Mouse (Mus musculus) heart, adult 18-20 months (tissue): Measurements from ENCODE around the gene Pex26. TPM values are rescaled to one million over a fixed set of nuclear protein-coding genes. Genes with fewer than 3 reads are reported as not detected.

ENCODE experiments used
- DNase-seq, 2 experiments: peaks; one replicate each; pipeline ENCODE4 v3.0.0; 2021 to 2022; ENCODE audit warnings: mixed read lengths in 1 of 2
- total RNA-seq, 2 experiments: library from RNA; stranded (reverse); gene quantifications; 2 replicates each; pipeline ENCODE4 v1.2.3; 2021

Pex26 gene
- total RNA-seq, 2 experiments from 2014 or later: 6.7 to 7.9 TPM

DNA sequence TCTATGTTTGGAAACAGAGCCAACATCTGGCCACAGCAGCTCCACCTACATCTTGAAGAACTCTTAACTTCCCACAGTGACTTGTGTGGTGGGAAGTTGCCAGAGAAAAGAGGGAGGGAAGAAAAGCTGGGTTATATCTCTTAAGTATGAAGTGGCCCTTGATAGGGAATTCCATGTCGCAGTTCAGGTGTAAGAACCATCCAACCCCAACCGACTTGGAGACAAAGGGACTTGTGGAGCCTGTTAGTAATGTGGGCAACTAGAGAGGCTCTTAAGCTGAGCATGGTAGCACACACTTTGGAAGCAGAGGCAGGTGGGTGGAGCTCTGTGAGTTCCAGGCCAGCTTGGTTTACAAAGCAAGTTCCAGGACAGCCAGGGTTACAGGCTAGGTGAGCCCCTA lies 26.1 kb downstream of the Pex26 start:
- no peak for DNase-seq

DNA sequence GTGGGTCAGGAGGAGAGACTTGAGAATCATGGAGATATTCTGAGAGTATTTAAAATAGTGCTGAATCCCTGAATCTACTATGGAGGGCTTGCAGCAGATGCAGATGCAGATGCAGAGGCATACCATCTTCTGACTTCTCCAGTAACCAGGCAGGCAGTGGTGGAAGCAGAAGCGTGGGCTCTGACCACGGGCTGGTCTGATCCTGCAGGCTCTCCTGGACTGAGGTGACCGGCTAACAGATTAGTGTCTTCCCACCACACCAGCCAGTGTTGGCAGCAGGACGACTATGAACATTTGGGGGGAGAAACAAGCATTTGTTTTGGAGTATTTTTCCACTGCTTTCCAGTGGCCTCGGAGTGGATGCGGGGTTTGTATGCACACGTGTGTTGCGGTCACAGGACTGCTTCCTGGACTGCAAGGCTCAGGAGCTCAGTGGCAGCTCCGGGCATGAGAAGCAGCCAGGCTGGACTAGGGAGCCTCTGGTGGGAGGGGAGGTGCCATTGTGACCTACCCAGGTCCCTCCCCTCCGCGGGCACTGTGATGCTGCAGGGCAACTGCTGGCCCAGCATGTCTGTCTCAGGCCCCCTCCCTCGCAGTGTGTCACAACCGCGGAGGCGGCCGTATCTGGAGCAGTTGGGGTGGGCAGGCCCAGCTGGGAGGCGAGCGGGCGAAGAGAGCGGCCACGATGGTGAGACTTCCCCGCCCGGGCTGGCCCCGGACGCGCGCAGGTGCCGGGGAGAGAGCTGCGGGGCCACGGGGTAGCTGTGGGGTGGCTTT lies 26.9 kb downstream of the Pex26 start, which contains the start of gene Tuba8:
Tuba8 (plus strand) TSS at position 548 of the 777 bp plus-strand sequence.
- DNase-seq: peak; percentile 78 to 85

GRCm38 (mm10) chr6:121210926-121211289 lies 27.4 kb downstream of the Pex26 start:
- DNase-seq: no peak

DNA sequence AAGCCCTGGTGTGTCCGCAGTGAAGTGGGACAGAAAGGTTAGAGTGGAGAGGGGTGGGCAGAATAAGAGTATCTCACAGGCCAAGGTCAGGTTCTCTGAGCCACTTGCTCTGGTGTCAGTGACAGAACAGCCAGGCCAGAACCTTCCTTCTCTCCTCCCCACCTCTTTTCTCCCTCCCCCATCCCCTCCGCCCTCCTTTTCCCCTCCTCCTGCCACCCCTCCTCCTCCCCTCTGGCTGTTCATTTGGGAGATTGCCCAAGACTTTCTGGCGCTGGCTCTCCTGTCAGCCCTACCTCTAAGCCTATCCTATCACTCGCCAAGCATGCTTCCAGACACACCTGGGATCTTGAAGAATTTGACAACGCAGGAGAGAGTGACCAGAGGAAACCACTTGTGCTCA lies 28.3 kb downstream of the Pex26 start:
- DNase-seq: peak; percentile 69 to 76

DNA sequence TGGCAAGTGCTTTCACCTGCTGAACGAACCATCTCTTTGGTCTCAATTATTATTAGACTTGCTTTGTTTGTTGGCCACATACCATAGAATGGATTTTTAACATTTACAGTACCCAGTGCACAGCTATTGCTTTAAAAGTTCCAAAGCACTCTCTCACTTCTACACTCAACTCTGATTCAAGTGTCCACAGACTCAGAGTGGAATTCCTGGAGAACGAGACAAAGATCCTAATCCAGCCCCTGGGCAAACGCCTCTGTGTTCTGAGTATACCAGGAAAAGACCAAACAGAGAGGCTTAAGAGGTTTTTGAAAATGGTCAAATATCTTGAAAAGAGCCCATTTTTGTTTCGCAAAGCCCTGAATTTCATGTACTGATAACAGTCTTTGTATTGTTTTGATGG lies 29.5 kb downstream of the Pex26 start:
- no peak for DNase-seq

GRCm38 (mm10) chr6:121214221-121214620 lies 30.8 kb downstream of the Pex26 start:
- DNase-seq: no peak

DNA sequence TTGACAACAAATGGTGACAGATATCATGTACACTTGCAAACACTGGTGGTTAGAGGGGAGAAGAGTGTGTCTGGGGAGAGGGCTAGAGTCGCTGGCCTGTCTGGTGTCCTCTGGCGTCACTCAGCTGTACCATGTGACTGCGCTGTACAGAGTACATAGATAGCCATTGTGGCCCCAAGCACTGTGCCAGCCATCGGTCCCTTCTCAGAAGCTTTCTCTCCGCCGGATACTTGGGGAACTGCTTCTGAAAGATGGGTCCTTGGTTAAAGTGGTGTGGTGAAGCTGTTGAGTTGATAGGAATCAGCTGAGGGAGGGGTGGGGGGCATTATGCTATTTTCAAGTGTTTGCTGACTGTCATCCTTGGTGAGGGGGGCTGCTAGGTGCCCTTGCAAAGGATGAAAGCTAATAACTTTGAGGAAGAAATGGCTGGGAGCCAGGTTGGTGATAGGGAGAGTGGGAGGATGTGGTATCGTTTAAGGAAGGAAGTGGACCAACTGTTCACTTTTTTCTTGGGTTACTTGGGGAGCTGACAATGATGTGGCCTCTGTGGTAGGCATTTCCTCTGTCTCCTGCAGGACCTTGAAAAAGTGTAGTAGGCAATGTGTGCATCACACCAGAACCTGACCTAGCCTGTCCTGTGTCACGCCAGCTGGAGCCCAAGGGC lies 31.3 kb downstream of the Pex26 start:
- no peak for DNase-seq

DNA sequence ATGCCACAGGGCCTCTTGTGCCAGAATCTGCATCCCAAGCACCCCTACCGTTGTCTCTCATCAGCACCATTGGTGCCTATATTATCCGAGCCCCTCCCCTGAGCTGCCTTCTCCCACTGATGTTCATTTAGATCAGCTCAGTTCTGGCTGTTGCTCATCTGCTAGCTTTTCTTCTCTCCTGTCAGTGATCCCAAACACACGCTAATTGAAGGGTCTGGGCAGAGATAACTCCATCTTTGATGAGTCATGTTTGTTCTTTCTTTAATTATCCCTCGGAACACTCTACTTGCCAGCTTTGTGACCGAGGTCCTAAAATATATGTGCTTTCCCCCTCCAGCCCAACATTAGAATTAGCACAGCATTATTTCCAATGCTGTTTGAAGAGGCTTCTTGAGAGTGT lies 31.9 kb downstream of the Pex26 start:
- DNase-seq: peak in 1 of 2 experiments; percentile 30

- DNase-seq: no peak
These were observed 32.4 kb downstream of the Pex26 start for GRCm38 (mm10) chr6:121215896-121216295.

GRCm38 (mm10) chr6:121216589-121217255 lies 33.3 kb downstream of the Pex26 start:
- peak; percentile 41 to 46 for DNase-seq

DNA sequence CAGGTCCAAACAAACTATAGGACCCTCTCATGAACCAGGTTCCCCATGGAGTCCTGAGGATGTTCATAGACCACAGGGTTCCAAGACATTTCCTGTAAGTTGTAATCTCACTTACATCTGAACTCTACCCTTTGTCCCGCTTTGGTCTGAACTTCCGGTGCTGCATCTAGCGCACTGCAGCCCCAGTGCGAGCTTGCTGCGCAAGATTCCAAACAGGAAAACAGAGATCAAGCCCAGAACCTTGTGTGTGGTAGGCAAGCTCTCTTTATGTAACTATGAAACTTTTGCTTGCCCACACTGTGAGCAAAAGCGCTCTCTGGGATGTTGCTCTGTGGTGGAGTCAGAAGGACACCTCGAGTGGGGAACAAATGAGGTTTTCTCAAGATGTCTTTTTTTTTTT lies 34.5 kb downstream of the Pex26 start:
- no peak for DNase-seq

DNA sequence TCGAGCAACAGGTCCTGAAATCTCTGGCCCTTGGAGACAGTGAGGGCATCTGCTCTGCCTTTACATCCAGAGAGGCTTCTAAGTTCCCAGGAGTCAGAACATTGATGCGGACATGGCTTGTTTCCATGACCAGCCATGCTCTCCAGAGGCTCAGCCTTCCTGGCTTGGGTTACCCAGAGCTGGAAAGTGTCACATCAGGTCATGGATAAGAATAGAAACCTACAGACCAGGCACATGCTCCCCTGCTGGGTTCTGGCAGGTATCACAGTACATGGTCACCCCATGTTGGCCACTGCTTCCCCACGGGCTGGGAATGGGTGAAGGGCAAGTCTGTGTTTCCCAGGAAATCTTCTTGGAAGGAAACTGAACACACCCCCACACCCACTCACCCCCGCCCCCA lies 35.9 kb downstream of the Pex26 start:
- DNase-seq: peak; percentile 77 to 85

GRCm38 (mm10) chr6:121220181-121220580 lies 36.7 kb downstream of the Pex26 start:
- DNase-seq: peak; percentile 44 to 49

DNA sequence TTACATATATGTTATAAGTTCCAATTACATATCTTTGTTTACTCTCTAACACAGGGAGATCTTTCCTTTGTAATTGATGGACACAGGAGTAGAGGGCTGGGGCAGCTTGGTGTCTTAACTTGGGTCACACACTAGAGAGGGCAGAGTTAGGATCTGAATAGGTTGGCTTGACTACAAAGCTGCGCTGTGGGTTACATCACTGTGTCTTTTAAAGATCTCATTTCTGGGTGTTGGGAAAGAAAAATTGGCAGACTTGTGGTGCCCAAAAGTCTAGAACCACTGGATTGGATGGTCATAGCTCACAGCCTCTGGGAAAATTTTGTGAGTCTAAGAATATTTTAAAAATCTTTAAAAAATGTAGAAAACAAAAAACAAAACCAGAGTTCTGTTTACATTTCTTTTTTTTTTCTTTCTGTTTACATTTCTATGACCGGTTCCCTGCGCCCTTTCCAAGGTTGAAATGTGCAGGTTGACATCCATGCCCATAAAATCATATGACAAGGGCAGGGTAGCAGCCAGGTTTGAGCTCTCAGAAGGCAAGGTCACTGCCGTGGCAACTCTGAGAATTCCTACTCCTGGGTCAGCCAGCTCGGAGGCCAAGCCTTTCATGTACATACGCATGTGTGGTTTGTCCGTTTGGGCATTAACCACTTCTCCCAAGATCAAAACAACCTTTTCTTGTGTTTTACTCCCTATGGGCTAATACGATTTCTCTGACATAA lies 38.6 kb downstream of the Pex26 start:
- peak in 1 of 2 experiments; percentile 40 for DNase-seq

DNA sequence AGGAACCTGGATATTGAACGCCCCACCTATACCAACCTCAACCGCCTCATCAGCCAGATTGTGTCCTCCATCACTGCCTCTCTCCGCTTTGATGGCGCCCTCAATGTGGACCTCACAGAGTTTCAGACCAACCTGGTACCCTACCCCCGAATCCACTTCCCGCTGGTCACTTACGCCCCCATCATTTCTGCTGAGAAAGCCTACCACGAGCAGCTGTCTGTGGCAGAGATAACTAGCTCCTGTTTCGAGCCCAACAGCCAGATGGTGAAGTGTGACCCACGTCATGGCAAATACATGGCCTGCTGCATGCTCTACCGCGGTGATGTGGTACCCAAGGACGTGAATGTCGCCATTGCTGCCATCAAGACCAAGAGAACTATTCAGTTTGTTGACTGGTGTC lies 39.5 kb downstream of the Pex26 start:
- no peak for DNase-seq

DNA sequence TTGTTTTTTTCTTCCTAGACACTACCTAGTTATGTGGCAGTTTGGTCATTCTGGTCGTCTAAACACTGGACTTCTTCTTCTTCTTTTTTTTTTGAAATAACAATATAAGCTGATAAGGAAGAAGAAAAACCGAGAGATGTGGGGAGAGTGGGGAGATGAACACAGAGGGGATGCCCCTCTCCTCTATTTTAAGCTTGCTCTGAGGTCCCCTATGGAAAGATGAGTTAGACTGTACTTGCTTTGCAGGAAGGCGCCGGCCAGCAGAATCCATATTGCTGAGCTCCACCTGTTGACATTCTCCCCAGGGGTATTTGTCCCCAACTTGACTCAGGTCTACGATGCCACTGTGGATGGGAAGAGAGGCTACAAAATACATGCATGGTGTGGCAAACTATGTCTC lies 40.6 kb downstream of the Pex26 start:
- no peak for DNase-seq

GRCm38 (mm10) chr6:121224993-121225392 lies 41.5 kb downstream of the Pex26 start:
- no peak for DNase-seq

DNA sequence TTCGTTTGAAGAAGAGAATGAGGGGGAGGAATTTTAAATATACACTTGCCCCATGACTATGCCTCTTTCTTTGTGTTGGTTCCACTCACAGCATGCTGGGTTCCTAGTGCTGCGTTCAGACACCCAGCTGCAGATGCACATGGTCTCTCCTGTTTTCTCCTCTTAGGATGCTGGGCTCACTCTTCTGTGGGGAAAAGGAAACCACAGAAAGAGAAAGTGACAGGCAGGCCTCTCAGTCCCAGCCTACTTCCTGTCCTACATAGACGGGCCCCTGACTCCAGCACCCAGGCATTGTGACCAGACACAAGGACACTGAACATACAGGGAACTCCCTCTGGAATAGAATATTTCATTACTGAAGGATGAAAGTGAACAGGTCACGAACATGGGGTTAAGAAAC lies 42.6 kb downstream of the Pex26 start:
- no peak for DNase-seq

GRCm38 (mm10) chr6:121226744-121227143 lies 43.3 kb downstream of the Pex26 start:
- no peak for DNase-seq

GRCm38 (mm10) chr6:121228421-121228820 lies 45.0 kb downstream of the Pex26 start:
- DNase-seq: no peak

DNA sequence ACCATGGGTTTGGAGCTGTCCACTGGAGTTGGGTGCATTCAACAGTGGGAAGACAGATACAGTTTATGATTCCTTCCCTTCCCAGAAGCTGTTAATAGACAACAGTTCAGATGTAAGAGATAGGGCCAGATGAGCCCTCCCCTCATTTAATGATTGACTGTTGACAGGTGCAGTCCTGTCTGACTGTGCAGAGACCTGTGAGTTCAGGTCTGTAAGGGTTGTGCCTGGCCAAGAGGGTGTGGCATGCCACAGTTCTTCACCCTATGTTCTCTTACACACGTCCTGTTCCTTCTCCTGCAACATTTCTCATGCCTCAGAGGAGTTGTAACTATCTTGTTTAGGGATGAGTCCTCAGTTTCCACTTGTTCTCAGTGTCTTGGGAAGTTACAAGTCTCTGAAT lies 49.2 kb downstream of the Pex26 start:
- no peak for DNase-seq

DNA sequence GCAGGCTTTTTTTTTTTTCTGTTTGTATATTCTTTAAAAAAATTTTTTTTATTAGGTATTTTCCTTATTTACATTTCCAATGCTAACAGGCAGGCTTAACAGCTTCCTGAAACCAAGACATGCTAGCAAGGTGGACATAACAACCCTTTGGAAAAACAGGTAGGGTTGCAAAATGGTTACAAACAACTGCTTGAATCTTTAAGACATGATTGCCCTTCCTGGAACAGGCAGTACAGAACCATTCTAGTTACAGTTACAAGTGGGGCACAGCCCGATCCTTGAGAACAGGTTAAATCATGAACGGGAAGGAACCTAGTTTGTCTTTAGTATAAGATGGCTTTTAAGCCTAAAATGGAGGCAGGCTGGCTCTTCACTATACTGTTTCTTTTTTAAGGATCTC lies 52.9 kb downstream of the Pex26 start:
- DNase-seq: no peak

DNA sequence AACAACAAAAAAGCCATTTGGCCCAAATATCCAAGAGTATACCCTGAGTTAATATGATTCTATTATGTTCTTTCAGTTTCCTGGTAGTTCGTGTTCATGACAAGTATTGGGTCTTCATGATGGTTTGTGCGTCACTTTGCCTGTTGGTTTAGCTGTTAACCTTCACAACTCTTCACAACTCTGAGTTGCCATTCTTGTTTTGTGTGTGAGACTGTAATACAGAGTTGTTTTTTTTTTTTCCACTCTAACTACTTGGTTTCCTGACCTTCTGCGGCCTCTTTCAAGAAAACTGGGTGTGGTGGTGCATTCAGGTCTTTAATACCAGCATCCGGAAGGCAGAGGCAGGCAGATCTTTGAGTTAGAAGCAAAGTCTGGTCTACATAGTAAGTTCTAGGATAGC lies 54.7 kb downstream of the Pex26 start:
- no peak for DNase-seq
